Mouse (Mus musculus) testis, adult 2 months (tissue): Measurements from ENCODE around the gene Fyn. TPM values are rescaled to one million over a fixed set of nuclear protein-coding genes. Genes with fewer than 3 reads are reported as not detected.

Source experiments
- H3K27ac ChIP-seq: fragments of 200-500 bp; 2 replicates; pipeline ENCODE4 v1.5.1; 2012; ENCODE audit warnings: low read depth, low read length; ENCODE audit not compliant: control insufficient read depth, insufficient read depth
- H3K27me3 ChIP-seq: fragments of 200-500 bp; 2 replicates; pipeline ENCODE4 v1.6.1; 2012; ENCODE audit warnings: mild to moderate bottlenecking, low read length, moderate library complexity; ENCODE audit not compliant: control insufficient read depth, insufficient read depth
- H3K36me3 ChIP-seq: fragments of 200-500 bp; 2 replicates; pipeline ENCODE4 v1.6.1; 2012; ENCODE audit warnings: mild to moderate bottlenecking, low read length; ENCODE audit not compliant: control insufficient read depth, insufficient read depth
- H3K4me1 ChIP-seq: fragments of 200-500 bp; 2 replicates; pipeline ENCODE4 v1.6.1; 2012; ENCODE audit warnings: low read length; ENCODE audit not compliant: control insufficient read depth, insufficient read depth
- H3K4me3 ChIP-seq: fragments of 200-500 bp; 2 replicates; pipeline ENCODE4 v1.5.1; 2012; ENCODE audit warnings: low read depth, mild to moderate bottlenecking, low read length, moderate library complexity, mixed read lengths; ENCODE audit not compliant: control insufficient read depth
- CTCF ChIP-seq: fragments of 200-500 bp; IDR thresholded peaks from 2 replicates; pipeline ENCODE4 v1.5.1; 2012; ENCODE audit warnings: low read depth, mild to moderate bottlenecking, inconsistent platforms, low read length, moderate library complexity; ENCODE audit not compliant: control insufficient read depth, insufficient read depth, insufficient replicate concordance
- POLR2A ChIP-seq: fragments of 200-500 bp; IDR thresholded peaks from 2 replicates; pipeline ENCODE4 v1.6.1; 2012; ENCODE audit warnings: low read depth, mild to moderate bottlenecking, inconsistent platforms, low read length, moderate library complexity; ENCODE audit not compliant: control insufficient read depth
- polyA plus RNA-seq: library from polyadenylated mRNA; depleted of rRNA; stranded (reverse); fragments of >200 nt; gene quantifications from 2 replicates; pipeline ENCODE4 v1.2.3, GENCODE M21; 2012

The Fyn gene
- polyA plus RNA-seq, 1 experiment = 18.8 TPM

DNA sequence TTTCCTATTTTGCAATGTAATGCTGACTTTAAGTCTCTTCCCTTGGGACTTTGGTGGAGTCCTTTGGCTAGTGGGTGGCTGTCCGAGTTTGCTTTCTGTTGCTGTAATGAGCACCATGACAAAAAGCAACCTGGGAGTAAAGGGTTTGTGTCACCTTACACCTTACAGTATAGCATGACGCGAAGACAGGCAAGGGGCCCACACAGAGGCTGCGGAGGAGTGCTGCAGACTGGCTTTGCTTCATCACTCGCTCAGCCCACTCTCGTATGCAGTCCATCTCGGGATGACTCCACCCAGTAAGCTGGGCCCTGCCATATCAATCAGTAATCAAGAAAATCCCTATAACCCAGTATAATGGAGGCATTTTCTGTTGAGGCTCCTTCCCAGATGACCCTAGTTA, 65.2 kb downstream of the Fyn start:
- no peaks in the 10 kb centered on the region for H3K27me3 ChIP-seq
- no peaks in the 10 kb centered on the region for H3K4me1 ChIP-seq
- TF ChIP-seq CTCF (no peak), POLR2A (no peak)

DNA sequence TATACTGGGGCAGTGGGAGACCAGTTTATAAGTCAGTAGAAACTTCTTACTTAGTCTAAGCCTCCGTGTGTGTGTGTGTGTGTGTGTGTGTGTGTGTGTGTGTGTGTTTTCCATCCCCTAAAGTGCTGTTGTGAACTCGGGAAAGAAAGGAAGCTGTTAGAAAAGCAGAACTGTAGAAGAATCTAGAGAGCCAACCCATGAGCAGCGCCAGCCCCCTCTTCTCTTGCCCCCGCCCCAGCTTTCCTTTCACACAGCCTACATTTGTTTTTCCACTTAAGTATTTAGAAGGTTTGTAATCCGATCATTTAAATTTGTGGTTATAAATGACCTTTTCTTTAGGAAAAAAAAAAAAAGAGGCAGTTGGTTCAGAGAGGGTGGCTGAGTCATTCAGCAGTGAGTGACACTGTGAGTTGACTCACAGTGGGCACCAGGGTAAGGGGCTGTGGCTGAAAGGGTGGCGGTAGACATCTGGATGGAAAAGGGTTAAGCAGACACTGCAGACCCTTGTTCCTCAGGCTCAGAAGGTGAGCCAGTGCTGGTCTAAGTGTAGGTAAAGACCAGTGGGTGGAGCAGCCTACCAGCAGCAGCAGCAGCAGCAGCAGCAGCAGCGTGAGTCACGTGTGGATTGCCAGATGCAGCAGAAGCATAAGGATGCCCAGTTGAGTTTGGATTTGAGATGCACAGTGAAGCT, 66.2 kb downstream of the Fyn start:
- TF ChIP-seq CTCF (no peak), POLR2A (no peak)
- H3K27ac ChIP-seq = no peak overlapping the region
- H3K36me3 ChIP-seq = no peaks in the 10 kb centered on the region
- no peak overlapping the region for H3K4me3 ChIP-seq
- no peaks in the 10 kb centered on the region for H3K4me1 ChIP-seq
- H3K27me3 ChIP-seq = no peaks in the 10 kb centered on the region

More for the DNA sequence above, 65.2 kb downstream of the Fyn start:
- Histone ChIP-seq H3K4me3 (no peak overlapping the region), H3K36me3 (no peaks in the 10 kb centered on the region), H3K27ac (no peak overlapping the region)

DNA sequence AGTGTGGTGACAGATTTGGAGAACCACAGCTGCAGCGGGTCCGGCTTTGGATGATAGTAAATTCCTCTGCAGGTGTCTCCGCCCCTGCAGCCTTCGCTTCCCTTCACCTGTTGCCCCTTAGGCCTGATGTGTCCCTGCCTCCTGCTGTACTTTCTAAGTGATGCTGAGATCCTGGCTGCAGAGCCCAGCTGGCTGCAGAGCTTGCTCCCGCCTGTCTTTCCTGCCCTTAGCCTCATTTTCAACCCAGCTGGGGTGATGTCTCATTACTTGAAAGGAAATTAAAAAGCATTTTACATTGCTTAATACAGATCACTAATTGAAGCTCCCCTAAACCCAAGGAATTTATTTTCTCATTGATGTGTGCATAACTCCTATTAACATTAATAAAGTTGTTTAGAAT, 70.2 kb downstream of the Fyn start:
- Histone ChIP-seq H3K27ac (no peak overlapping the region), H3K4me3 (no peak overlapping the region), H3K4me1 (no peaks in the 10 kb centered on the region), H3K36me3 (no peaks in the 10 kb centered on the region), H3K27me3 (no peaks in the 10 kb centered on the region)
- TF ChIP-seq POLR2A = no peak
- TF ChIP-seq CTCF = no peak

DNA sequence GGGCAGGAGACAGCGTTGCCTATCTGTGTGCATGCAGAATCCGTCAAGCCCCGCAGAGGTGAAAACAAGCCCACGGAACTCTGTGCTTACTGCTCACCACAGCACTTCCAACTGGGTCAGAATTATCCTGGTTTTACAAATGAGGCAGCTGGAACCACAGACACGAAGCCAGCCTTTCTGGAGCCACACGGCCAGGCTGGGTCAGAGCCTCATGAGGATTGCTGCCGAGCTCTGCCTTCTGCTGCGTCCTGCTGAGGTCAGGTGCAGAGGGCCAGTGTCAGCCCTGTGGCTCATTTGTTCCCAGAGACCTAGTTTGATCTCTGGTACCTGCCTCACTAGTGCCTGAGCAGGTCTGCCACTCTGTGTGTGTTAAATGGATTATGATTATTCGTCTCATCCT, 71.9 kb downstream of the Fyn start:
- Histone ChIP-seq H3K4me1 (no peaks in the 10 kb centered on the region; the same call in 1 of the 2 replicates), H3K4me3 (no peak overlapping the region), H3K27ac (no peak overlapping the region), H3K36me3 (no peaks in the 10 kb centered on the region), H3K27me3 (no peaks in the 10 kb centered on the region)
- TF ChIP-seq POLR2A (no peak), CTCF (no peak)

DNA sequence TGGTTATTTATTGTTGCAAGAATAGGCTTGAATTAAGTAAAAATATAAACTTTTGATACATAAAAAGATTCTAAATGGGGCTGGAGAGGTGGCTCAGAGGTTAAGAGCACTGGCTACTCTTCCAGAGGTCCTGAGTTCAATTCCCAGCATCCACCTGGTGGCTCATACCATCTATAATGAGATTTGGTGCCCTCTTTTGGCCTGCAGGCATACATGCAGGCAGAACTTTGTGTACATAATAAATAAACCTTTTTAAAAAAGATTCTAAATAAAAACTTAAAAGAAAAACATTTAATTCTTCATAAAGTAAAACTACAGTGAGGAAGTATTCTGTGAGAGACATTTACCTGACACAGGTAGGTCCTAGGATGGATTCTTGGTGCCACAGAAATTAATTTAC, 73.0 kb downstream of the Fyn start:
- TF ChIP-seq POLR2A (no peak), CTCF (no peak)
- no peaks in the 10 kb centered on the region for H3K27me3 ChIP-seq
- H3K36me3 ChIP-seq = no peaks in the 10 kb centered on the region
- no peaks in the 10 kb centered on the region; the same call in 1 of the 2 replicates for H3K4me1 ChIP-seq
- no peak overlapping the region for H3K27ac ChIP-seq
- H3K4me3 ChIP-seq = no peak overlapping the region

DNA sequence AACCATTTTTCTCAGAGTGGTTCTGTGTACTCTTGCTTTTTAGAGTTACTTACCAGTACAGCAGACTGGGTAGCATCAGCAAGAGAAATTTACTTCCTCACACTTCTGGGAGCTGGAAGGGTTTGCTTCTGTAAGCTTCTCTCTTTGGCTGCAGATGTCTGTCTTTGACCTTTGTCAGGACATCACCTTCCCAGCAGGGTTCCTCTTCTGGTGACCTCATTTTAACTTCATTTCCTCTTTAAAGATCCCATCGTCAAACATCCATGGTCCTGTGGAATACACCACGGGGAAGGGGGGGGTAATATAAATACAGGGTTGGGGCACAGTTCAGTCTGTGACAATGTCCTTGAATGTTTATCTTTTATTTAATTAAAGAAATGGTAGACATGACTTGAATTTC, 74.5 kb downstream of the Fyn start:
- no peaks in the 10 kb centered on the region; the same call in 1 of the 2 replicates for H3K4me1 ChIP-seq
- no peak overlapping the region for H3K4me3 ChIP-seq
- no peak overlapping the region for H3K27ac ChIP-seq
- no peaks in the 10 kb centered on the region for H3K36me3 ChIP-seq
- H3K27me3 ChIP-seq = no peaks in the 10 kb centered on the region
- TF ChIP-seq POLR2A (no peak), CTCF (no peak)

DNA sequence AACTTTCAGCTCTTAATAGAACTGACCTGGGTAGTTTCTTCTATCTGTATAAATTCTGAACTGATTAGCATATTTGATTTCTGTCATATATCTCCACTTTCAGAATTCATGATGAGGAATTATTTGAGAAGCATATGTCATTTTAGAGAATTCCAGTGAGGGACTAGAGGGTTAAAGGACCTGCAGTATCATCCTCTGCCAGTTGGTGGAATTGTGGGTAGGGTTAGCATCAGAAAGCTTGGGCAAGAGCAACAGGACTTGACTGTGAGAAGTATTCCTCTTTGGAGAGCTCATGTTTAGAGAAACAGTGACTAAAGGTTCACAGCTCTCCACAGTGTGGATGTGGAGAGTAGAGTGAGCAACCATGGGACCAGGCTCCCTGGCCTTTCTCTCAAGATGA, 75.3 kb downstream of the Fyn start:
- Histone ChIP-seq H3K27ac (no peak overlapping the region), H3K36me3 (no peaks in the 10 kb centered on the region), H3K4me1 (no peaks in the 10 kb centered on the region; the same call in 1 of the 2 replicates), H3K27me3 (no peaks in the 10 kb centered on the region), H3K4me3 (no peak overlapping the region)
- TF ChIP-seq POLR2A = no peak
- no peak for TF ChIP-seq CTCF
